Mouse (Mus musculus): ENCODE measurements around the gene Sema3a.

- TF ChIP-seq POLR2A (IDR thresholded peaks at IDR 0.05; ENCODE audit: insufficient read depth, low read length) (no peak), CTCF (IDR thresholded peaks at IDR 0.05; ENCODE audit: low read depth, low read length) (no peak), EP300 (IDR thresholded peaks at IDR 0.05; ENCODE audit: insufficient read depth, low read depth, low read length) (0 out of 2 replicates have a peak, but pooled peaks have one; percentile 23)
These were observed 193.7 kb downstream of the Sema3a start for GRCm38 (mm10) chr5:13318728-13319429.

All from ES-Bruce4 (cell line).